Mouse (Mus musculus) left cerebral cortex, adult 9 months (tissue): ENCODE data around the gene Gucd1.
"Not testable (repeated sequence)": the region's sequence is repeated elsewhere in the genome, so short reads cannot be mapped to it uniquely, and the experiment has no call there.

Experiments
- DNase-seq, 2 experiments: peaks; one replicate each; pipeline ENCODE4 v3.0.0; 2022; ENCODE audit warnings: low spot score in 2 of 2

Gucd1 gene

GRCm38 (mm10) chr10:75373655-75374351 is 144.0 kb downstream of the Gucd1 start:
- DNase-seq = peak in 1 of 2 experiments; percentile 6

- DNase-seq = no peak
Measured at GRCm38 (mm10) chr10:75365231-75365633, 152.5 kb downstream of the Gucd1 start.

DNA sequence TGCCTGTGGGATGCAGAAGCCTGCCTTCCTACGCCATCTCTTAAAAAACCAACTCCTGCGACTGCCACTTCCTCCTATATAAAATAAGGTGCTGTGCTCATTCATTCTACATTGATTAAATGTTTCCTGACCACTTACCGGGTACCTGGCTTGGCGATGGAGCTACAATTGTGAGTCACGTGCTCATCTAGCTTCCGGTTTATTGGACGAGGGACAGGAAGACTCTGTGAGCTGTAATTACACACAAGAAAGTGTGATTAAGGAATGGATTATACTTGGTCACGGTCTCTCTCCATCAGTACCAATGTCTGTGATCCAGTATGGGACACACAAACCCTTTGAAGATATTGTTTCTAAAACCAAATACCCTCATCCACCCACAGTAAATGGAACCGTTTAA is 153.0 kb downstream of the Gucd1 start:
- no peak for DNase-seq

DNA sequence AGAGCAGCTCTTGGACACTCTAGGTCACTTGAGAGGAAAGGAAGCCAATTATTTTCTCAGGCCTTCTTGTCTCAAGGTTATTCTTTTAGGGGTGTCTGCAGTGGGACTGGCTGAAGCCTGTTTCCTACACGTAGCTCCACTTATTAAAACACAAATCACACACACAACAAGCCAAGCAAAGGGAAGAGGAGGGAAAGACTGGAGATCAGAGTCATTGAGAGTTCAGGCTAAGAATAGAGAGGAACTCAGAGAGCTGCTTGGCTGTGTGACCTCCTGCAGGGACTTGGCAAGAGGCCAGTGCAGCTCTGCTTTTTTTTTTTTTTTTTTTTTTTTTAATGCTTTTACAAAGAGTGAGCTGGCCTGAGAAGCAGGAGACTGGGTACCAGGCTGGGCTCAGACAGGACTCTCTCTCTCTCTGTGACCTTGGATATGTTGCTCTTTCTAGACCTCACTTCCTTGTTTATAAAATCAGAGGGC is 153.5 kb downstream of the Gucd1 start:
- DNase-seq = not testable (repeated sequence)

DNA sequence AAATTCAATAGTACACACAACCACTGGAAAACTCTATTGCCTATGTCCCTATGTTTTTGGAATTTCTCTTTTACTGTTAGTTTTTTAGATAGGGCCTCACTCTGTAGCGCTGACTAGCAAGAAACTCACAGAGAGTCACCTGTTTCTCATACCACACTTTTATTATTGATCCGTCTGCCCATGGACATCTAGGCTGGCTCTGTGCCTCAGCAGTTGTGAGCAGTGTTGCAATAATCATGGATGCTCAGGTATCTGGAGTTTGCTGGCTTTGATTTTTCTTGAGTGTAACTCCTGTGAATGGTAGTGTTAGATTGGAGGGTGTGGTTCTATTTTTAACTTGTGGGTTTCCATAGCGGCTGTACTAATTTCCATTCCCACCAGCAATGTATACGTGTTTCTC is 162.4 kb downstream of the Gucd1 start:
- no peak for DNase-seq

- not testable (repeated sequence) for DNase-seq
Measured at GRCm38 (mm10) chr10:75353838-75354241, 163.9 kb downstream of the Gucd1 start.

GRCm38 (mm10) chr10:75352541-75352940 is 165.2 kb downstream of the Gucd1 start:
- DNase-seq = no peak

DNA sequence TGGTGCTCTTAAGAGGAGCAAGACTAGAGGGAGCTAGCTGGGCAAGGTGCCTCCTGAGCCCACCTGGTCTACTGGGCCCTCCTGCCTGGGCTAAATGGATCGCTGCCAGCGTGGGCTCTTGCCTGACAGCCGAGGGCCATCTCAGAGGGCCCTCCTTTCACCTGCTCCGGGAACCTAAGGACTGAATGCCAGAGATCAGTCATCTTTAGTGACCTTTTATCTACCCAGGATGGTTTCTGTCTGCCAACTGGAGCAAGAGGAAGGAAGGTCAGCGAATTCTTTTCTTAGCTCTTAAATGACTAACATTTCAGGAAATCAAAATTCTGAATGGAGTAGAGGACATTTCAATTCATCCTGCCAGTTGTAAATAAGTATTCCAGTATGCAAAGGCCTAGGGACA is 167.2 kb downstream of the Gucd1 start:
- no peak for DNase-seq

DNA sequence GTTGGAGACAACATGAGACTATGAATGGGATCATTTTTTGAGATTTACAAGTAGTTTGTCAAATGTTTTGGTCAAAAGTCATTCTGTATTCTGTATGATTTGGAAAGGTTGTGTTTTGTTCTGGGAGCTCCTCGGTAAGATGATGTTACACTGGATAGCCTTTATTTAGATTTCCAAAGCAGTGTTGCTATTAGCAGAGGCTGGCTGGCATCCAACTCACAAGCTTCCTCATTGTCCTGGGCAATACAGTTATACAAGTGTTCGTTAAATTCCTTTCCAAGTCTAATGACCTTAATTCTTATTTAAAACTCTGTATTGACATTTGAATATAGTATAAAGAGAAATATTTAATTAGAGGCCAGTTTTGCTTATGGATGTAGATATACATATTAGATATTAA is 172.5 kb downstream of the Gucd1 start:
- no peak for DNase-seq

GRCm38 (mm10) chr10:75344563-75344962 is 173.2 kb downstream of the Gucd1 start:
- DNase-seq = not testable (repeated sequence)

- no peak for DNase-seq
Measured at GRCm38 (mm10) chr10:75341936-75342335, 175.8 kb downstream of the Gucd1 start.

DNA sequence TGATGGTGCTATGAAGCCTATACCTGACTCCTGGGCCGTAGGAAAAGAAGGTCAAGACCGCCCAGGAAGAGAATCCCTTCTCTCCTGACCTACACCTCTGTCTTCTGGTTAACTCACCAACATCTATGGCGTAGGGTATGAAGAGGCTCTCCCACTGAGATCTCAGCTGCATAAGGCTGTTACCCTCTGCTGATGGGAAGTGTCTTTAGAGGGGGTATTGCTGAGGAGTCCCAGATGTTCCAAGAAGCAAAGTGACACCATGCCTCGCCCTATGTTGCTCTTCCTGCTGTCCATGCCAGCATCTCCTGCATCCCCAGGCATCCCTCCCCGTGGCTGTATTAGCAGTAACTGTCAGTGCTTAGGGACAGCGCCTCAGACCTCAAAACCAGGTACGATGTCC is 178.4 kb downstream of the Gucd1 start:
- DNase-seq = no peak

DNA sequence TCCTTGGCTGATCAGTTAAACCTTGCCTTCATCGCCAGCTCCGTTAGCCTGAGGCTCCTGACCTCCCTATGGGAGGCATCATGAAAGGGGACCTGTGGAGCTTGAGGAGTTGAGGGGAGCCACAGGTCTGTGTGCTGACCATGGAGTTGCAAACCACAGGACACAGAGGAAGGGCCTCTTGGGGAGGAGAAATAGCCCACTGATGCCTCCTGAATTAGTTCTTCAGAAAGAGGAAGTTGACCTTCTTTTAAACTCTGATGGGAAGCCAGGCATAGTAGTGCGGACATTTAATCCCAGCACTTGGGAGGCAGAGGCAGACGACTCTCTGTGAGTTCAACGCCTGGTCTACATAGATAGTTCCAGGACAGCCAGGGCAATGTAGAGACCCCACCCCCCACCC is 178.9 kb downstream of the Gucd1 start:
- DNase-seq = no peak

DNA sequence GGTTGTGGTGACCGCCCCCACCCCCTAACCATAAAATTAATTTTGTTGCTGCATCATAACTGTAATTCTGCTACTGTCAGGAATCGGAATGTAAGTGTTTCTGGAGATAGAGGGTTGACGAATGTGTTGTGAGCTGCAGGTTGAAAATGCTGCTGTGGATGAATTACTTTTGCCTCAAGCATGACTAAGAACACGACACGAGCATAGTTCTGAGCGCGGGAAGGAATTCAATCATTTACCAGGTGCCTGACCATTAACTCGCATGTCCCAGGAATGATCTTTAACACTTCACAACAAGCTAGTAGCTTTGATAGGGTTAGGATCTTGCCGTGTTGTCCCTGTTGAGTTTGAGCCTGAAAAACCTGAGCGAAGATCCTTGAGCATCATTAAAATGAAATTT is 180.5 kb downstream of the Gucd1 start:
- no peak for DNase-seq

- no peak for DNase-seq
Measured at GRCm38 (mm10) chr10:75335075-75335474, 182.7 kb downstream of the Gucd1 start.

DNA sequence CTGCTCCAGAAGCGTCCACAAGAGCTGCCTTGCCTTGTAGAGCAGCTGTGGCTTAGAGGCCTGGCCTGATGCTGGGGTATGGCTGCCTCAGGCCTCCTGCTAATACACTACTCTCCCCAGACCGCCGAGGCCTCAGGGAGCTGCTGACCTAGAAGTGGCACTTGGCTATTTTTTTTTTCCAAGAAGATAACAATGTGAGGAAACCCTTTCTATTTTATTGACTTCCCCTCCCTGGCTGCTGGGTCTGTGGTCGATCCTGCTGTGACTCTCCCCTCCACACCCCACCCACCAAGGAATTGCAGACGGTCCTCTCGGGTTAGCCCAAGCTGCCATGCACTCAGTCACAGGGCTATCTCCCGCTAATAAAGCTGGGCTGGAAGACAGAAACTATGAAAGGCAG is 183.6 kb downstream of the Gucd1 start:
- DNase-seq = no peak

GRCm38 (mm10) chr10:75333176-75333776 is 184.5 kb downstream of the Gucd1 start:
- DNase-seq = no peak

DNA sequence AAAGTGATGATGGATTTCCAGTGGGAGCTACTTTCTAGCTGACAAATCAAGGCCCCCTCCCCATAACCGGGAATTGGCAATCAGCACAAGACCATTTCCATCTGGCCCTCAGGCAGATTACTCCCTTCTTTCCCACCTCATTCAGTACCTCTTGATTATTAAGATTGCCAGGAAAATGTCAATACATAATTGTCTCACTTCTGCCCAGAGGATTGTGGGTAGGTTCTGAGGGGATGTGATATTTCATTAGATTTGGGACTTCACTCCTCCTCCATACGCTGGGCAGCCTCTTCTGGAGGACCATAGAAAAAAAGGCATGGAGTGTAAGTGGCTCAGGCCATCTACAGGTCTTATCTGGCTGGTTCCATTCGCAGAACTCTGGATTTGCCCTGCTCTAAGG is 185.5 kb downstream of the Gucd1 start:
- DNase-seq = no peak

DNA sequence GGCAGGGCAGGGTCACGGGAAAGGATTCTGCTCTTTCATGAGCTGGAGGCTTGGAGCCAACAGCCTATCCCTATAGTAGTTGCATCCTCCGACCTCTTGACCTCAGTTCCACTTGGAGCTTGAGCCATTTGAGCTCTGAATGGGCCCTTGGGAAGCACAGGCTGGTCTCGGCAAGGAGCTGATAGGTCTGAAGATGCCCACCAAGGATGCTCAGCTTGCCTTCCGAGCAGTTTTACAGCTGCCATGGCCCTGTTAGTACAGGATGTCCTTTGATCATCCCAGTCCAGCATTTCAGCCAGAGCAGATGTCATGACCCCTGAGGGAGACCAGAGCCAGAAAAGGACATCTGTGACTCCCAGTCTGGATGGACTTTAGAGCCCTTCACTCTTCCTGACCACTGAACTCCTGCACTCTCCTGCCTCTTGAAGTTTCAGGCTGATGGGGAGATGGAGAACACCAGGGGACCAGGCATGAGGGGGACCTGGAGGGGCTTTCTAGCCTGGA is 189.5 kb downstream of the Gucd1 start:
- DNase-seq = no peak

DNA sequence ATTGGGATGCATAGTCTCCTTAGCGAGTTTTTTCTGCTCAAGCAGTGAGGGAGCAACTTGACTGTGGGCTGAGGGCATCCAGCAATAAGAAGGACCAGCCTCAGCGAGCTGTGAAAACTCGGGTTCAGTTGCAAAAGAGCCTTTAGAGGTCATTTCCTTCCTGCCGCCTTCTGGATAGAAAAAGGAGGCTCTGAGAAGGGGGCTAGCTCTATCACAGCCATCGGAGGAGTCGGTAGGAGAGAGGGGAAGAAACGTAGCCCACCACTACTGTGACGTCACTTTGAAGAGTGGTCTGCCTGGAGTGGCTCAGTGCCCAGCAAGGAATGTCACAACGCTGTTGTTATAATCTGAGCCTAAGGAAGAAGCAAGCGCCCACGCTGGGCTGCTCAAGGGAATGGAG is 190.7 kb downstream of the Gucd1 start:
- no peak for DNase-seq

- no peak for DNase-seq
Measured at GRCm38 (mm10) chr10:75326553-75326952, 191.2 kb downstream of the Gucd1 start.

- DNase-seq = no peak
Measured at GRCm38 (mm10) chr10:75325821-75326220, 192.0 kb downstream of the Gucd1 start.

DNA sequence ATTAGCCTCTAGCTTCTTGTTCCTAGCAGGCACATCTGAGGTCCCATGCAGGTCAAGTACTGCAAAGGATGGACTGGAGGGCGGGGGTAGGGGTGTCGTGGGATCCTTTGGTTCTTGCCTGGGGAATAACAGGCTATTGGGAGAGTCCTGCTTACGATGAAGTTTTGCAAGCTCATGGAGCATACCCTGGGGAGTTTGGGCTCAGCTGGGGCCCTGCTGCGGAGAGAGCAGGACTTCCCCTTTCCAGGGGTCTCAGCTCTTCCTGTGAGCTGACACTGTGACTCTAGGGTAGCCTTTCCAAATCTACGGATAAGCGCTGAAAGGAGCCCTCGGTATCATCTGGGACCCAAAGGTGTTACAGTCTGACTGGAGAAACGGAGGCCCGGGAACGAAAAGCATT is 193.4 kb downstream of the Gucd1 start:
- no peak for DNase-seq
